Mouse (Mus musculus): ENCODE measurements around the gene Ankrd17. TPM values are rescaled to one million over a fixed set of nuclear protein-coding genes. Genes with fewer than 3 reads are reported as not detected.

Ankrd17 gene
- polyA plus RNA-seq, 1 experiment from 2014 or later = 41.2 TPM

DNA sequence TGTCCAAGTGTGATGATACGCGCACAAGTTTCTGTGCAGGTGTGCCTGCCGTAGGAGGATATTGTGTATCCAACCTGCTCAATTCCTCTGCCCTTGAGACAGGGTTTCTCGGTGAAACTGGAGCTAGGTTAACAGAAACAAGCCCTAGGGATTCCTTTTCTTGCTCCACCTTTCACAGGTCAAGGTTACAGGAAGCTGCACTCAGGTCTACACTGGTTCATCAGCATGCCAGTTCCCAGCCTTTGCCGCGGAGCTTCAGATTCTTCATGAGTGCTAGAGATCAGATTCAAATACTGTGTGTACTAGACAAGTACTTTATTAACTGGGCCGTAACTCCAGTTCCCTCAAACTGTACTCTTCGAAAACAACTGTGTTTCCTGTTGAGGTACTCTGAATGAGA is 131.2 kb downstream of the Ankrd17 start:
- ATAC-seq (ENCODE audit: low FRiP score, low TSS enrichment) = no peak

DNA sequence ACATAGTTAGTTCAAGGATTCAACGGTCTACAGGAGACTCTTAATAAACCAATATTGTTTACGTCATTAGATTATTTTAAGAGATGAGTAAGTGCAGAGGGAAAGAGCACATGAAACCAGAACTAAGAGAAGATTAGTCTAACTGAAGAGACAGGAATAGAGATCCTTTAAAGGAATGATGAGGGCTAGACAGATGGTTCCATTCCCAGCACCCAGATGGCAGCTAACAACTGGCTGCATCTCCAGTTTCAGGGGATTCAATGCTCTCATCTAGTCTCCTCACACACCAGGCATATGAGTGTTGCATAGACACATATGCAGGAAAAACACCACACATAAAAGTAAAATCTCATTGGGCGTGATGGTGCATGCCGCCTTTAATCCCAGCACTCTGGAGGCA is 133.1 kb downstream of the Ankrd17 start:
- WGBS = 97% methylated on average over 4 of the region's 4 CpGs
- no peaks in the 10 kb centered on the region for H3K27me3 ChIP-seq (ENCODE audit: control insufficient read depth, insufficient read depth, low read length)
- no peak overlapping the region for H3K9ac ChIP-seq (ENCODE audit: low read depth, low read length)
- no peak overlapping the region for H3K4me3 ChIP-seq (ENCODE audit: low read length)
- ATAC-seq (ENCODE audit: low FRiP score, low TSS enrichment) = no peak
- no peak overlapping the region for H3K4me2 ChIP-seq (replicated peaks; ENCODE audit: low read depth, low read length)
- H3K4me1 ChIP-seq (ENCODE audit: control insufficient read depth, insufficient read depth, low read length) = no peaks in the 10 kb centered on the region
- H3K9me3 ChIP-seq (ENCODE audit: control insufficient read depth, low read length) = no peaks in the 10 kb centered on the region
- H3K27ac ChIP-seq (ENCODE audit: low read depth, low read length) = no peak overlapping the region
- peaks cover 89% of the 10 kb centered on the region for H3K36me3 ChIP-seq (ENCODE audit: control insufficient read depth, insufficient read depth, low read length)

More for the DNA sequence above, 131.2 kb downstream of the Ankrd17 start:
- Histone ChIP-seq H3K4me1 (ENCODE audit: control insufficient read depth, insufficient read depth, low read length) (no peaks in the 10 kb centered on the region), H3K9ac (ENCODE audit: low read depth, low read length) (no peak overlapping the region), H3K36me3 (ENCODE audit: control insufficient read depth, insufficient read depth, low read length) (peaks cover 88% of the 10 kb centered on the region), H3K4me2 (replicated peaks; ENCODE audit: low read depth, low read length) (no peak overlapping the region), H3K4me3 (ENCODE audit: low read length) (no peak overlapping the region), H3K9me3 (ENCODE audit: control insufficient read depth, low read length) (no peaks in the 10 kb centered on the region), H3K27ac (ENCODE audit: low read depth, low read length) (no peak overlapping the region), H3K27me3 (ENCODE audit: control insufficient read depth, insufficient read depth, low read length) (no peaks in the 10 kb centered on the region)
- WGBS = 95% methylated on average over 8 of the region's 8 CpGs

DNA sequence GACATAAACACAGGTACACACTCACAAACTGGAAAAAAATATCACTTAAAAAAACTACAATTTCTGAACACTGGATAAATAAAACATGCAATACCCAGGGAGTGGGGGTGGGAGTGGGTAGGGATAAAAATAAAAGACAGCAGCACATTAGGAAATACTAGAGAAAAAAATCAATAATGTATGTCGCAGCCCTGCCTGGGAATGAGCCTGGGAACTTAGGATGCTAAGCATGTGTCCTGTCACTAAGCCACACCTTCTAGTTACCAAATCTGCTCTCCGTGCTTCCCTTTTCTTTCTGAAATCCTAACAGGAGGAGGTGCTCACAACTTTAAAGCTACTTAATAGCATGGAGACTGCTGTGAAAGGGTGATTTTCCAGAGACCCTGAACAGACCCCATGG is 136.6 kb downstream of the Ankrd17 start:
- Histone ChIP-seq H3K27me3 (ENCODE audit: control insufficient read depth, insufficient read depth, low read length) (no peaks in the 10 kb centered on the region), H3K27ac (ENCODE audit: low read depth, low read length) (no peak overlapping the region), H3K9ac (ENCODE audit: low read depth, low read length) (no peak overlapping the region), H3K36me3 (ENCODE audit: control insufficient read depth, insufficient read depth, low read length) (peaks cover 75% of the 10 kb centered on the region), H3K4me2 (replicated peaks; ENCODE audit: low read depth, low read length) (no peak overlapping the region), H3K9me3 (ENCODE audit: control insufficient read depth, low read length) (no peaks in the 10 kb centered on the region), H3K4me3 (ENCODE audit: low read length) (no peak overlapping the region), H3K4me1 (ENCODE audit: control insufficient read depth, insufficient read depth, low read length) (no peaks in the 10 kb centered on the region)
- no peak for ATAC-seq (ENCODE audit: low FRiP score, low TSS enrichment)
- 98% methylated on average over 2 of the region's 2 CpGs for WGBS

DNA sequence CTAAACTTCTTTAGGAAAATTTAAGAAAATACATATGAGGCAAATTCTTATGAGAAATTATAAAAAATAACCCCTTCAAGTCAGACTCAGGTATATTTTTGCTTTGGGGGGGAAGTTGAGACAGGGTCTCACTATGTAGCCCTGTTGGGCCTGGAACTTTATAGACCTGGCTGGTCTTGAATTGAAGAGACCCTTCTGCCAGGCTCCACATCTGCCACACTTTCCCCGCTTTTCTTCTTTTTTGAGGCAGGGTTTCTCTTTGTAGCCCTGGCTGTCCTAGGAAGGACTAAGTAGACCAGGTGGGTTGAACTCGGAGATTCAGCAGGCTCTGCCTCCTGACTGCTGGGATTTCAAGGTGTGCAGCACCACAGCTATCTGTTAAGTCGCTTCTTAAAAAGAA is 139.7 kb downstream of the Ankrd17 start:
- H3K27ac ChIP-seq (ENCODE audit: low read depth, low read length) = no peak overlapping the region
- 99% methylated on average over 3 of the region's 3 CpGs for WGBS
- H3K4me3 ChIP-seq (ENCODE audit: low read length) = no peak overlapping the region
- H3K27me3 ChIP-seq (ENCODE audit: control insufficient read depth, insufficient read depth, low read length) = no peaks in the 10 kb centered on the region
- no peak overlapping the region for H3K4me2 ChIP-seq (replicated peaks; ENCODE audit: low read depth, low read length)
- ATAC-seq (ENCODE audit: low FRiP score, low TSS enrichment) = no peak
- peaks cover 9% of the 10 kb centered on the region for H3K4me1 ChIP-seq (ENCODE audit: control insufficient read depth, insufficient read depth, low read length)
- H3K9me3 ChIP-seq (ENCODE audit: control insufficient read depth, low read length) = no peaks in the 10 kb centered on the region
- no peak overlapping the region for H3K9ac ChIP-seq (ENCODE audit: low read depth, low read length)
- H3K36me3 ChIP-seq (ENCODE audit: control insufficient read depth, insufficient read depth, low read length) = peaks cover 50% of the 10 kb centered on the region

DNA sequence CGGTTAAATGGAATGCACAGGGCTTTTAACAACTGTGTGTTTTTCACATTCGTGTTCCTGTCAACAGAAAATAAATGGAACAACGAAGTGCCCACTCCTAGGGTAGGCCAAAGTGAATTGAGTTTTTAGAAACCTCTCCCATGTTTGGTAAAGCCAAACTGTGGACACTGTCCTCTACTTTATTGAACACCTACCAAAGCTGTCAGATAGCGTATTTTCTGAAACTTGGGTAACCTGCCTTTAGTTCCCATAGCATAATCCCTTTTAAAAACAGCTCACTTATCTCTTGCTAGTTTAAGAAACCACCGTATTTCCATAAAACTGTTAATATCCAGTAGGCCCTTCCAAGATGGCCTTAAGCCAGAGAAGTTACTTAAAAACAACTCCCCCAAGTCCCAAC is 141.6 kb downstream of the Ankrd17 start:
- no peak overlapping the region for H3K4me3 ChIP-seq (ENCODE audit: low read length)
- H3K4me1 ChIP-seq (ENCODE audit: control insufficient read depth, insufficient read depth, low read length) = peaks cover 9% of the 10 kb centered on the region
- H3K27ac ChIP-seq (ENCODE audit: low read depth, low read length) = peak overlapping the region; percentile 88; the same call in 1 of the 2 replicates
- no peaks in the 10 kb centered on the region for H3K27me3 ChIP-seq (ENCODE audit: control insufficient read depth, insufficient read depth, low read length)
- H3K9me3 ChIP-seq (ENCODE audit: control insufficient read depth, low read length) = no peaks in the 10 kb centered on the region
- no peak overlapping the region for H3K9ac ChIP-seq (ENCODE audit: low read depth, low read length)
- ATAC-seq (ENCODE audit: low FRiP score, low TSS enrichment) = no peak
- H3K36me3 ChIP-seq (ENCODE audit: control insufficient read depth, insufficient read depth, low read length) = peaks cover 43% of the 10 kb centered on the region
- no peak overlapping the region; the same call in 1 of the 2 replicates for H3K4me2 ChIP-seq (replicated peaks; ENCODE audit: low read depth, low read length)
- 88% methylated on average over 5 of the region's 5 CpGs for WGBS

DNA sequence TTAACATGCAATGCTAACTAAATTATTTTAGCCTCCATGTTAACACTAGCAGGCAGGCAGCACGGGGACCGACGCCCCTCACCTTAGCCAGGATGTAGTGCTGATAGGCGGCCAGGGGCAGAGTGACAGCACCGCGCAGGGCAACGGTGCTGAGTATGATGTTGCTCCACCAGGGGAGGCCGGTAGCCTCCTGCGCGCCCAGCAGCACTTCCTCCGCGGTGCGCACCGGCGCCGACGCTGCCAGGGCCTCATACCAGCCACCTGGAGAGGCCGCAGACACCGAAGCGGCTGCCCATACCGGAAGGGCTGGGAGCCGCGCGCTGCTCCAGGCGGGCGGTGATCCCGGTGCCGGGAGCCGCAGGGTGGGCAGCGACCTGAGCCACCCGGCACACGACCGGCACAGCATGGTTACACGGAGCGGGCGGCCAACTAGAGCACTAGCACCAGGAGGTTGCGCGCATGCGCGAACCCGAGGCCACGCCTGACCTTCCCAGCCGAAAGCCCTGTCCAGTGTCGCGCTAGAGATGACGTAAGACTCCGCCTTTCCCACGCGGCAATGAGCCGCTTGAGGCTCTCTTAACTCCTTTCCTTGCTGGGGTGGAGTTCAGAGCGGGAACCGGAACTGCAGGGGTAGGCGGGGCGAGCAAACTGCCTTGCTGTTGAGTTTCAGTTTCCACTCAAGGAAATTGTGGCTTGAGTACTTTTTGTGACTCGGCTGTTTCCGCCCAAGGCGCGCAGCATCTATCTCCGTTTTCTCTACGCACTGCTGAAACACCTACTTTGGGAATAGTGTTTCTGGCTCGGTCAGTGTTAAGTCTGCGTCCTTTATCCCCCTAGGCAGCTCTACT is 142.6 kb downstream of the Ankrd17 start, which contains the start of gene Cox18:
Gene Cox18 (minus strand): TSS at position 468 of the 848 bp plus-strand sequence.
- Histone ChIP-seq H3K4me2 (replicated peaks; ENCODE audit: low read depth, low read length) (peak within 1 kb of the TSS; percentile 68), H3K9me3 (ENCODE audit: control insufficient read depth, low read length) (no peaks in the 10 kb centered on the region), H3K4me1 (ENCODE audit: control insufficient read depth, insufficient read depth, low read length) (peaks cover 9% of the 10 kb centered on the region), H3K27ac (ENCODE audit: low read depth, low read length) (peak within 1 kb of the TSS; percentile 88), H3K4me3 (ENCODE audit: low read length) (peak within 1 kb of the TSS; percentile 84), H3K36me3 (ENCODE audit: control insufficient read depth, insufficient read depth, low read length) (peaks cover 42% of the 10 kb centered on the region), H3K9ac (ENCODE audit: low read depth, low read length) (peak within 1 kb of the TSS; percentile 88), H3K27me3 (ENCODE audit: control insufficient read depth, insufficient read depth, low read length) (no peaks in the 10 kb centered on the region)
- peak; percentile 99 for ATAC-seq (ENCODE audit: low FRiP score, low TSS enrichment)
- under 1% methylated on average over 55 of the region's 62 CpGs for whole genome bisulfite sequencing

DNA sequence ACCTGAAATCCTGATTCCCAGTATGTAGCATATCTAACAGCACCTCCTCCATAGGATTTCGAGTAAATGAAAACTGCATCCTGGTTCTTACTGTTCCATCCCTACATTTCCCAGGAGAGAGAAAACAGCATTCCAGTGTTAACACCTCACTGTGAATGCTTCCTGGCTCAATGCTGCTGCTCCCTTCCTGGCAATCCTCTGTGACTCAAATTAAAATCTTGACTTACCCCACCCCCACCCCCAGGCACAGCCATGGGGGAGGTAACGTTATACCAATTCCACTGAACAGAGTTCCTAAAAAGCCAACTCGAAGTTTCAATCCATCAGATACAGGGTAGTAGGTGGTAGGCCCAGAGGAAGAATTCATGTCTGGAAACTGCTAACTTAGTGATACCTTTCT is 143.4 kb downstream of the Ankrd17 start:
- H3K4me2 ChIP-seq (replicated peaks; ENCODE audit: low read depth, low read length) = peak overlapping the region; percentile 68
- H3K9ac ChIP-seq (ENCODE audit: low read depth, low read length) = peak overlapping the region; percentile 88
- peaks cover 42% of the 10 kb centered on the region; the same call in 1 of the 2 replicates for H3K36me3 ChIP-seq (ENCODE audit: control insufficient read depth, insufficient read depth, low read length)
- H3K4me3 ChIP-seq (ENCODE audit: low read length) = peak overlapping the region; percentile 84
- ATAC-seq (ENCODE audit: low FRiP score, low TSS enrichment) = no peak
- 24% methylated on average over 3 of the region's 3 CpGs for WGBS
- H3K27ac ChIP-seq (ENCODE audit: low read depth, low read length) = no peak overlapping the region
- no peaks in the 10 kb centered on the region for H3K9me3 ChIP-seq (ENCODE audit: control insufficient read depth, low read length)
- peaks cover 9% of the 10 kb centered on the region for H3K4me1 ChIP-seq (ENCODE audit: control insufficient read depth, insufficient read depth, low read length)
- no peaks in the 10 kb centered on the region for H3K27me3 ChIP-seq (ENCODE audit: control insufficient read depth, insufficient read depth, low read length)

DNA sequence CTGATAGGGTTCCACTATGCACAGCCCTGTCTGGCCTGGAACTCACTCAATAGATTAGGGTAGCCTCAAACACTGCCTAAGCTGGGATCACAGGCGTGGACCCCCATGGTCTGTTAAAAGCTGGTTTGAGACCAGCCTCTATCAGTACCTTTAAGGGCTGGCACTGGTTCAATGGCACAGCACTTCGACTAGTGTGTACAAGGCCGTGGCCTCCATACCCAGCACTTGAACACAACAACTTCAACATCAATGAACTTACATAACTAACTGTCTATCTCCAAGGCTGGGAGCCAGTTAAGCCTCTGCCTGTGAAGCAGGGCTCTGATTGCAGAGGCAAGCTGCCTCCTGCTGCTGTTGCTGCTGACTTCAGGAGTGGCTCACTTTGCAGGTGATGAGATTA is 148.6 kb downstream of the Ankrd17 start:
- peaks cover 48% of the 10 kb centered on the region for H3K36me3 ChIP-seq (ENCODE audit: control insufficient read depth, insufficient read depth, low read length)
- H3K4me1 ChIP-seq (ENCODE audit: control insufficient read depth, insufficient read depth, low read length) = peaks cover 5% of the 10 kb centered on the region
- H3K27ac ChIP-seq (ENCODE audit: low read depth, low read length) = no peak overlapping the region
- H3K27me3 ChIP-seq (ENCODE audit: control insufficient read depth, insufficient read depth, low read length) = no peaks in the 10 kb centered on the region
- WGBS = 95% methylated on average over 3 of the region's 3 CpGs
- H3K4me3 ChIP-seq (ENCODE audit: low read length) = no peak overlapping the region
- H3K9ac ChIP-seq (ENCODE audit: low read depth, low read length) = no peak overlapping the region
- no peak overlapping the region for H3K4me2 ChIP-seq (replicated peaks; ENCODE audit: low read depth, low read length)
- no peak for ATAC-seq (ENCODE audit: low FRiP score, low TSS enrichment)
- no peaks in the 10 kb centered on the region for H3K9me3 ChIP-seq (ENCODE audit: control insufficient read depth, low read length)

DNA sequence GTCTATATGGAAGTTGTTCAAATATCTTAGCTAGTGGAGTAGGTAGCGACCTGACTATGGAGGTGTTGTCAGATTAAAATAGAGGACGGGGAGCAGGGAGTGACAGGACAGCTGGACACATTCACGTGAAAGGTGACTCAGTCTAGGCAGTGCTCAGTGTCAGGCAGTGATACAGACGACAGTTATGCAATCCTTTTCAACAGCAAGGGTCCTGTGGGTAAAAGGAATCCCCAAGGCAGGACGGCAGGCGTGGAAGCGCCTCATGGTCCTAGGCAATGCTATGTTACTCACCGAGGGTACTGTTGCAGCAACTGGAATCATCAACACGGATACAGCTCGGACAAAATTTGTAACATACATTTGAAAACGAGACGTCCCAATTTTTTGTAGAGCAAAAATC is 149.2 kb downstream of the Ankrd17 start:
- no peak for ATAC-seq (ENCODE audit: low FRiP score, low TSS enrichment)
- H3K4me3 ChIP-seq (ENCODE audit: low read length) = no peak overlapping the region
- H3K9ac ChIP-seq (ENCODE audit: low read depth, low read length) = no peak overlapping the region
- no peaks in the 10 kb centered on the region for H3K4me1 ChIP-seq (ENCODE audit: control insufficient read depth, insufficient read depth, low read length)
- H3K36me3 ChIP-seq (ENCODE audit: control insufficient read depth, insufficient read depth, low read length) = peaks cover 48% of the 10 kb centered on the region
- no peaks in the 10 kb centered on the region for H3K27me3 ChIP-seq (ENCODE audit: control insufficient read depth, insufficient read depth, low read length)
- H3K27ac ChIP-seq (ENCODE audit: low read depth, low read length) = no peak overlapping the region
- no peak overlapping the region for H3K4me2 ChIP-seq (replicated peaks; ENCODE audit: low read depth, low read length)
- H3K9me3 ChIP-seq (ENCODE audit: control insufficient read depth, low read length) = no peaks in the 10 kb centered on the region
- WGBS = 95% methylated on average over 12 of the region's 12 CpGs

All from kidney, embryonic 14.5 days (tissue).